Mouse (Mus musculus): ENCODE measurements around the gene Exog. TPM values are rescaled to one million over a fixed set of nuclear protein-coding genes. Genes with fewer than 3 reads are reported as not detected.
A peak's percentile ranks its signal among the peaks of the same experiment; 100 is the strongest.

The Exog gene
- polyA plus RNA-seq, 1 experiment from 2014 or later = 27.8 TPM

- no peaks in the 10 kb centered on the region for H3K9me3 ChIP-seq (ENCODE audit: control insufficient read depth, low read length)
- ATAC-seq (ENCODE audit: low FRiP score, low TSS enrichment) = peak; percentile 36; the same call in 1 of the 2 replicates
These were observed 39.7 kb downstream of the Exog start for GRCm38 (mm10) chr9:119484420-119484819.

DNA sequence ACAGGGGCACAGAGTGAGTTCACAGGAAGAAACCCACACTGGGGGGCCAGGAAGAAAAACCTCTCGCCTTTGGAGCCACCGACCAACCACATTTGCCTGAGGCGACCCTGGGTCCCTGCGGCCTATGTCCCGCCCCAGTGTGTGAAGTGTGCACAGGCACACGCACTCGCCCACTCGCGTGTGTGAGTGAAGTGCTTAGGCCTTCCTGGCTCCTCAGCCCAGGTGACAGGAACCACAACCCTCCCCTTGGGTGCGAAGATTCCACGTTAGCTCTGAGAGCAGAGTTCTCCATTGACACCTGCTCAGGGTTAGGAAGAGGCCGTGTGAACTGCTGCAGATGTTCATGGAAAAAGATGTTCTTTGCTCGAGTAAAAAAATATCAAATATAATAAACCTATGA lies 40.1 kb downstream of the Exog start:
- Histone ChIP-seq H3K9me3 (ENCODE audit: control insufficient read depth, low read length) (no peaks in the 10 kb centered on the region), H3K36me3 (ENCODE audit: control insufficient read depth, insufficient read depth, low read length) (no peaks in the 10 kb centered on the region), H3K9ac (ENCODE audit: low read depth, low read length) (peak overlapping the region; percentile 31; the same call in 1 of the 2 replicates), H3K27ac (ENCODE audit: low read depth, low read length) (no peak overlapping the region), H3K27me3 (ENCODE audit: control insufficient read depth, insufficient read depth, low read length) (no peaks in the 10 kb centered on the region), H3K4me2 (replicated peaks; ENCODE audit: low read depth, low read length) (no peak overlapping the region), H3K4me3 (ENCODE audit: low read length) (no peak overlapping the region), H3K4me1 (ENCODE audit: control insufficient read depth, insufficient read depth, low read length) (0 out of 2 replicates have a peak, but pooled peaks cover 4% of the 10 kb centered on the region)
- 87% methylated on average over 13 of the region's 13 CpGs for WGBS
- no peak for ATAC-seq (ENCODE audit: low FRiP score, low TSS enrichment)

More at GRCm38 (mm10) chr9:119484420-119484819, 39.7 kb downstream of the Exog start:
- 40% methylated on average over 9 of the region's 9 CpGs for WGBS
- H3K27me3 ChIP-seq (ENCODE audit: control insufficient read depth, insufficient read depth, low read length) = no peaks in the 10 kb centered on the region
- no peak overlapping the region for H3K4me3 ChIP-seq (ENCODE audit: low read length)
- H3K4me1 ChIP-seq (ENCODE audit: control insufficient read depth, insufficient read depth, low read length) = 0 out of 2 replicates have a peak, but pooled peaks cover 4% of the 10 kb centered on the region
- H3K36me3 ChIP-seq (ENCODE audit: control insufficient read depth, insufficient read depth, low read length) = no peaks in the 10 kb centered on the region
- peak overlapping the region; percentile 31; the same call in 1 of the 2 replicates for H3K9ac ChIP-seq (ENCODE audit: low read depth, low read length)
- H3K27ac ChIP-seq (ENCODE audit: low read depth, low read length) = no peak overlapping the region
- no peak overlapping the region for H3K4me2 ChIP-seq (replicated peaks; ENCODE audit: low read depth, low read length)

GRCm38 (mm10) chr9:119496354-119496753 lies 51.6 kb downstream of the Exog start:
- Histone ChIP-seq H3K27me3 (ENCODE audit: control insufficient read depth, insufficient read depth, low read length) (no peaks in the 10 kb centered on the region), H3K4me3 (ENCODE audit: low read length) (no peak overlapping the region), H3K4me1 (ENCODE audit: control insufficient read depth, insufficient read depth, low read length) (peaks cover 9% of the 10 kb centered on the region; the same call in 1 of the 2 replicates), H3K4me2 (replicated peaks; ENCODE audit: low read depth, low read length) (no peak overlapping the region), H3K27ac (ENCODE audit: low read depth, low read length) (no peak overlapping the region), H3K9me3 (ENCODE audit: control insufficient read depth, low read length) (no peaks in the 10 kb centered on the region), H3K36me3 (ENCODE audit: control insufficient read depth, insufficient read depth, low read length) (no peaks in the 10 kb centered on the region), H3K9ac (ENCODE audit: low read depth, low read length) (no peak overlapping the region)
- ATAC-seq (ENCODE audit: low FRiP score, low TSS enrichment) = no peak
- WGBS = 78% methylated on average over 9 of the region's 9 CpGs

GRCm38 (mm10) chr9:119496960-119497359 lies 52.2 kb downstream of the Exog start:
- Histone ChIP-seq H3K9me3 (ENCODE audit: control insufficient read depth, low read length) (no peaks in the 10 kb centered on the region), H3K9ac (ENCODE audit: low read depth, low read length) (no peak overlapping the region), H3K4me3 (ENCODE audit: low read length) (no peak overlapping the region), H3K27ac (ENCODE audit: low read depth, low read length) (no peak overlapping the region), H3K4me2 (replicated peaks; ENCODE audit: low read depth, low read length) (no peak overlapping the region), H3K27me3 (ENCODE audit: control insufficient read depth, insufficient read depth, low read length) (no peaks in the 10 kb centered on the region), H3K36me3 (ENCODE audit: control insufficient read depth, insufficient read depth, low read length) (no peaks in the 10 kb centered on the region), H3K4me1 (ENCODE audit: control insufficient read depth, insufficient read depth, low read length) (peaks cover 9% of the 10 kb centered on the region; the same call in 1 of the 2 replicates)
- 41% methylated on average over 5 of the region's 5 CpGs for WGBS
- no peak for ATAC-seq (ENCODE audit: low FRiP score, low TSS enrichment)

DNA sequence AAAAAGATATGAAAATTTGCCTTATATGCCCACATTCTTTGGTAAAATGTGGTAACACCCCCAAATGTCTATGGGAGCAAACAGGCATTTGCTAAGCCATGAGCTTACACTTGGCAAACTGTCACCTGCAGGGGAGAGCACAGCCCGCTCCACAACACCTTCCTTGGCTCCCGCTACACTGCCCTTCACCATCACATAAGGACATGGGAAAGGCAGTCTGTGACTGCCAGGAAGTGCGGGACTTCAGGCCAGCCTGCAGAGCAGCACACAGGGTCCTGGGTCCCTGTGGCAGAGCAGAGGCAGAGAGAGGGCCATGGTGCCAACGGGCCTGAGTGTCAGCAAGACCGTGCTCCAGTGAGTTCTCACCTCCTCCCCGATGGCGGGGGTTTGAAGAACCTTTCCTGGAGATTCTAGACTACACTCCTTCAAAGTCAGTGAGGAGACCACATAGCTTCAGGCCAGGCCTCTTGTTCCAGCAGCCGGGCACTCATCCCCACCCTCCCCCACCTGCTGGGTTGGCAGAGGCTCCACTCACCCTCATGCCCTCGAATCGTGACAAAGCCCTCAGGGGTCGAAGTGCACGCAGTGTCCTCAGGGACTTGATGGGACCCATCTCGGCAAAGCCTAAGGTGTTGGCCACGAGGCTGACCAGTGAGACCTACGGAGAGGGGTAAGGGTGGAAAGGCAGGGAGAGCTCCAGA lies 53.0 kb downstream of the Exog start:
- Histone ChIP-seq H3K27me3 (ENCODE audit: control insufficient read depth, insufficient read depth, low read length) (no peaks in the 10 kb centered on the region), H3K4me3 (ENCODE audit: low read length) (no peak overlapping the region), H3K9ac (ENCODE audit: low read depth, low read length) (no peak overlapping the region), H3K36me3 (ENCODE audit: control insufficient read depth, insufficient read depth, low read length) (no peaks in the 10 kb centered on the region), H3K27ac (ENCODE audit: low read depth, low read length) (no peak overlapping the region), H3K4me2 (replicated peaks; ENCODE audit: low read depth, low read length) (no peak overlapping the region), H3K9me3 (ENCODE audit: control insufficient read depth, low read length) (no peaks in the 10 kb centered on the region), H3K4me1 (ENCODE audit: control insufficient read depth, insufficient read depth, low read length) (peaks cover 9% of the 10 kb centered on the region; the same call in 1 of the 2 replicates)
- WGBS = 83% methylated on average over 15 of the region's 15 CpGs
- ATAC-seq (ENCODE audit: low FRiP score, low TSS enrichment) = no peak

DNA sequence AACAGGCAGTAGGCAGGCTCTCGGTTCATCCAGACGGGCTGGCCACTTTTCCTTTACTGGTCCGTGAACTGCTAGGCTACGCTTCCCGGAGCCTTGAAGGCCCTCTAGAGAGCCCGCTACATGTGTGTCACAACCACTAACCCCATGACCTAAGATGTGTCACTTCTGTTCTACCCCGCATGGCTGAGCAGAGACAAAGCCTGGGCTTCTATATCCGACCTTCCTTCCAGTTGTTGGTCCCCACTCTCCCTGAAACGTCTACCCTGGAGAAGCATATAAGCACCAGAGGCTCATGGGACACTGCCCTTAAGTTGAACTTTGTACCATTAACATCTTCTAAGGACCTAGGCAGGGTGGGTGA lies 53.5 kb downstream of the Exog start:
- H3K4me2 ChIP-seq (replicated peaks; ENCODE audit: low read depth, low read length) = no peak overlapping the region
- peaks cover 9% of the 10 kb centered on the region; the same call in 1 of the 2 replicates for H3K4me1 ChIP-seq (ENCODE audit: control insufficient read depth, insufficient read depth, low read length)
- no peak overlapping the region for H3K4me3 ChIP-seq (ENCODE audit: low read length)
- H3K9me3 ChIP-seq (ENCODE audit: control insufficient read depth, low read length) = no peaks in the 10 kb centered on the region
- H3K27ac ChIP-seq (ENCODE audit: low read depth, low read length) = no peak overlapping the region
- no peaks in the 10 kb centered on the region for H3K36me3 ChIP-seq (ENCODE audit: control insufficient read depth, insufficient read depth, low read length)
- no peak for ATAC-seq (ENCODE audit: low FRiP score, low TSS enrichment)
- H3K9ac ChIP-seq (ENCODE audit: low read depth, low read length) = no peak overlapping the region
- H3K27me3 ChIP-seq (ENCODE audit: control insufficient read depth, insufficient read depth, low read length) = no peaks in the 10 kb centered on the region
- 81% methylated on average over 9 of the region's 9 CpGs for WGBS

GRCm38 (mm10) chr9:119498885-119499284 lies 54.1 kb downstream of the Exog start:
- 66% methylated on average over 7 of the region's 7 CpGs for WGBS
- ATAC-seq (ENCODE audit: low FRiP score, low TSS enrichment) = no peak
- H3K36me3 ChIP-seq (ENCODE audit: control insufficient read depth, insufficient read depth, low read length) = no peaks in the 10 kb centered on the region
- no peak overlapping the region for H3K4me3 ChIP-seq (ENCODE audit: low read length)
- no peak overlapping the region for H3K9ac ChIP-seq (ENCODE audit: low read depth, low read length)
- H3K27me3 ChIP-seq (ENCODE audit: control insufficient read depth, insufficient read depth, low read length) = no peaks in the 10 kb centered on the region
- H3K9me3 ChIP-seq (ENCODE audit: control insufficient read depth, low read length) = no peaks in the 10 kb centered on the region
- H3K4me1 ChIP-seq (ENCODE audit: control insufficient read depth, insufficient read depth, low read length) = peaks cover 9% of the 10 kb centered on the region; the same call in 1 of the 2 replicates
- H3K27ac ChIP-seq (ENCODE audit: low read depth, low read length) = no peak overlapping the region
- H3K4me2 ChIP-seq (replicated peaks; ENCODE audit: low read depth, low read length) = no peak overlapping the region

- H3K36me3 ChIP-seq (ENCODE audit: control insufficient read depth, insufficient read depth, low read length) = no peaks in the 10 kb centered on the region
- no peaks in the 10 kb centered on the region for H3K27me3 ChIP-seq (ENCODE audit: control insufficient read depth, insufficient read depth, low read length)
- no peak overlapping the region for H3K9ac ChIP-seq (ENCODE audit: low read depth, low read length)
- H3K9me3 ChIP-seq (ENCODE audit: control insufficient read depth, low read length) = peaks cover 5% of the 10 kb centered on the region; the same call in 1 of the 2 replicates
- H3K4me1 ChIP-seq (ENCODE audit: control insufficient read depth, insufficient read depth, low read length) = no peaks in the 10 kb centered on the region
- WGBS = 95% methylated on average over 9 of the region's 9 CpGs
- H3K4me3 ChIP-seq (ENCODE audit: low read length) = no peak overlapping the region
- H3K27ac ChIP-seq (ENCODE audit: low read depth, low read length) = no peak overlapping the region
- ATAC-seq (ENCODE audit: low FRiP score, low TSS enrichment) = no peak
- H3K4me2 ChIP-seq (replicated peaks; ENCODE audit: low read depth, low read length) = no peak overlapping the region
These were observed 58.9 kb downstream of the Exog start for GRCm38 (mm10) chr9:119503613-119504012.

GRCm38 (mm10) chr9:119504981-119505658 lies 60.4 kb downstream of the Exog start:
- 57% methylated on average over 11 of the region's 11 CpGs for WGBS
- H3K9ac ChIP-seq (ENCODE audit: low read depth, low read length) = no peak overlapping the region
- H3K9me3 ChIP-seq (ENCODE audit: control insufficient read depth, low read length) = peaks cover 5% of the 10 kb centered on the region; the same call in 1 of the 2 replicates
- no peaks in the 10 kb centered on the region for H3K4me1 ChIP-seq (ENCODE audit: control insufficient read depth, insufficient read depth, low read length)
- H3K27ac ChIP-seq (ENCODE audit: low read depth, low read length) = no peak overlapping the region
- no peak for ATAC-seq (ENCODE audit: low FRiP score, low TSS enrichment)
- no peaks in the 10 kb centered on the region for H3K27me3 ChIP-seq (ENCODE audit: control insufficient read depth, insufficient read depth, low read length)
- no peak overlapping the region for H3K4me3 ChIP-seq (ENCODE audit: low read length)
- no peaks in the 10 kb centered on the region for H3K36me3 ChIP-seq (ENCODE audit: control insufficient read depth, insufficient read depth, low read length)
- no peak overlapping the region for H3K4me2 ChIP-seq (replicated peaks; ENCODE audit: low read depth, low read length)
